Mouse (Mus musculus) embryonic fibroblast, embryonic 13.5 days (primary cell): ENCODE measurements around the gene Mios.

Experiments used
- CTCF ChIP-seq: IDR thresholded peaks from 2 replicates; pipeline ENCODE4 v1.5.1; 2011; ENCODE audit warnings: mild to moderate bottlenecking, control low read depth, low read length, moderate library complexity, borderline replicate concordance; ENCODE audit not compliant: insufficient read depth
- POLR2A ChIP-seq: IDR thresholded peaks from 2 replicates; pipeline ENCODE4 v1.6.1; 2011; ENCODE audit warnings: low read depth, mild to moderate bottlenecking, control low read depth, low read length, moderate library complexity

DNA sequence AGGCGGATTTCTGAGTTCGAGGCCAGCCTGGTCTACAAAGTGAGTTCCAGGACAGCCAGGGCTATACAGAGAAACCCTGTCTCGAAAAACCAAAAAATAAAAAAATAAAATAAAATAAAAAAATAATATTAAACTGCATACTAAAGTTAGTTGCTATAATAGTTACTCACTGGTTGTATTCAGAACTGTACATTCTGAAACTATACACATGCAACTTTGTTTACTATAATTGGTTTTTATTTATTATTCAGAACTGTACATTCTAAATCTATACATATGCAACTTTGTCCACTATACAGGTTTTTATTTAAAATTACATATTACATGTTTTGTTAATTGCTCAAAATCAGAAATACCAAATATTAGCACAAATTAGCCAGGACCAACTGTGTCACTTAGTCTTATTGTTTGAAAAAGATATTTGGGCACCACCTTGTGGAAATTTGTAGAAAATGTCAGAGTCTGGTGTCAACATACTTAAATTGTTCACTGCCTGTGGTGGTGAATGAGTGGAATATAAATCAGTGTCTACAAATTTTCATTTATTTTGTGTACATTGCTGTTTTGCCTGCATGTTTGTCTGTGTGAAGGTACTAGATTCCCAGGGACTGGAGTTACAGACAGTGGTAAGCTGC, 20.3 kb upstream of the Mios start:
- TF ChIP-seq CTCF (no peak), POLR2A (no peak)
